Mouse (Mus musculus): Measurements from ENCODE around the gene Fbxw11.
"Not testable (repeated sequence)": the region's sequence is repeated elsewhere in the genome, so short reads cannot be mapped to it uniquely, and the experiment has no call there.

Fbxw11 gene

DNA sequence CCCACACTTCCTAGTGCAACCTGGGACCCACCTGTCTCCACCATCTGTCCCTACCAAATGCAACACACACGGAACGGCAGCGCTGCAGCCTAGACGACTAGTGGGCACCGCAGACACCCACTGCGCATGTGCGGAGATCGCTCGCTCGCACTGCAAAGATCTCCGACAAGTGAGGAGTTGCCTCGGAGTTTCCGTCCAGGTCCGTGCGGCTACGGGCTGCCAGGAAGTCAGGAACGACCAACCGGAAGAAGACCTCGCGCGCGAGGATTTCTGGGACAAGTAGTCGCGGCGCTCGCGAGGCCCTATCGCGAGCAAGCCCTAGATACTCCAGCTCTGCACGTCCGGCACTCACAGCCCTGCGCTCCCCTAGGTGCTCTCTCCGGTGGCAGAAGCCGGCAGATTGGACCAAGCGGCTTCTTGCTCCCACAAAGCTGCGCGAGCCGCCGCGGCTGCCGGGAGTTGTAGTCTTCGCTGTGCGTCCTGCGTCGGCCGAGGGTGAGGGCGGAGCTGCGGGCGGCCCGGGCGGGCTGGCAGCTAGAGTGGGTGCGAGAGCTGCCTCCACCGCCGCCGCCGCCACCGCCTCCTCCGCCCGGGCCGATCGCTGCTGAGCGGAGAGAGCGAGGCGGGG is at the start of gene Fbxw11:
Fbxw11 (plus strand) TSS at position 476 of the 628 bp plus-strand sequence.
- peak; percentile 97 for DNase-seq (ENCODE audit: low read depth, low spot score)

DNA sequence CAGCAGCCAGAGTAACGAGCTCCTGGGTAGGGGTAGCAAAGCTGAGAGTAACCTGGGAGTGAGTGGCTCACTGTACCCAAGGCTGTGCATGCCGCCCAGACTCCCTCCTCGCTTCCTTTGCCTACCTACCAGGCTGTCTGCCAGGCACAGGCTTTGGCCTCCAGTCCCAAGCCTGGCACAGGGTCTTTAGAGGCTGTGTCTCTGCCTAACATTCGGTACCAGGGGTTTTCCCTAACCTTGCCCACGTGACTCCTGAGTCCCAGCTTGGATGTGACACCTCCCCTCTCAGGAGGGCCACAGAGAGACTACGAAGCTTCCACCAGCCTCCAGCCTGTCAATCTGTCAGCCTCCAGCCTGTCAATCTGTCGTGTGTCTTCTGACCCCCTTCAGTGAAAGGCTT is 49.4 kb upstream of the Fbxw11 start:
- DNase-seq (ENCODE audit: low read depth, low spot score) = no peak

- DNase-seq (ENCODE audit: low read depth, low spot score) = no peak
Measured at GRCm38 (mm10) chr11:32594122-32594521, 48.4 kb upstream of the Fbxw11 start.

DNA sequence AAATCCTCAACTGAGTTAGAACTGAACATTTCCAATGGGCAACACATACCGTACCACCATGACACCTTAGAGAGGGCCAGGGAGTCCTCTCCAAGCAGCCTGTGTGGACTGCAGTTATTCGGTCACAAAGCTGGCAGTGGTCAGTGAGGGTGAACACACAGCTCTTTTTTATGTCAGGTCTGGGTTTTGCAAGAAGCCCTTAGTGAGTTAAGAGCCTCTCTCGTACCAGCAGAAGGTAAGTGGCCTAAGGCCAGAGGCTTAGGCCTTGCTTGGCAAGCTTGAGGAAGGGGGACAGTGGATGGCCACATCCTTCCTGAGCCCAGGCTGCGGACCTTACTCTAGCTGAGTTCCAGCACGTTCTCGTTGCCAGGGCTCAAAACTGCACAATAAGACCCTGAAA is 42.2 kb upstream of the Fbxw11 start:
- DNase-seq (ENCODE audit: low read depth, low spot score) = no peak

DNA sequence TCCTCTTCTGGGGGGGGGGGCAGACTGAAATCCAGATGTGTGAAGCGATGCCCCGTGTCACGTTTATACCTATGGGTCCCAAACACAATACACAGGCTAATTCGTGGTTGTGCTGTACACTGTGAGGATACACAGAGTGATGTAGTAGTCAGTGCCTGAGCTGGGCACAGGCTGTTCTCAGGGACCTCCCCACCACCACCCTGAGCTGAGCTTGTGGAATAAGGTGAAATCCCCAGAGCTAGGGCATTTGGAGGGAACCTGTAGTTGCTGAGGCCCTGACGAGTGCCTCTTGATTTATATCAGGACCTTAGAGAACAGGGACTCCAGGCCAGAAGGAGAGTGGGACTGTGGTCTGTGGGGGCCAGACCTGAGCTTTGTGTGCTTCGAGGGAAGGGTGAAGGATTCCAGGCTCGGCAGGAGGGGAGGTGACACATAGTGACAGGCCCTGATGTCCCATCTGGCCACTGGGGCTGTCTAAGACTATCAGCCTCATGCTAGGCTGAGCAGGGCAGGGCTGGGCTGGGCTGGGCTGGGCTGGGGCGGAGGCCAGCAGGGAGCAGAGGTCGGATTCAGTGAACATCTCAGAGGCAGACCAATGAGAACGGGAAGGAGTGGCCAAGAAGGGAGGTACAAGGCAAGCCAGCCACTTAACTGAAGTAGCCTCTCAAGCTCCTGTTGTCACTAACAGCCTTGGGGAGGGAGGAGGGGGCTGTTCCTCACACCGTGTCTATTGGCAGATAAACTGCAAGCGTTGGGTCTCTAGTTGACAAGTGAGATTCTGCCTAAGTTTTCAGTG is 40.8 kb upstream of the Fbxw11 start:
- no peak for DNase-seq (ENCODE audit: low read depth, low spot score)

DNA sequence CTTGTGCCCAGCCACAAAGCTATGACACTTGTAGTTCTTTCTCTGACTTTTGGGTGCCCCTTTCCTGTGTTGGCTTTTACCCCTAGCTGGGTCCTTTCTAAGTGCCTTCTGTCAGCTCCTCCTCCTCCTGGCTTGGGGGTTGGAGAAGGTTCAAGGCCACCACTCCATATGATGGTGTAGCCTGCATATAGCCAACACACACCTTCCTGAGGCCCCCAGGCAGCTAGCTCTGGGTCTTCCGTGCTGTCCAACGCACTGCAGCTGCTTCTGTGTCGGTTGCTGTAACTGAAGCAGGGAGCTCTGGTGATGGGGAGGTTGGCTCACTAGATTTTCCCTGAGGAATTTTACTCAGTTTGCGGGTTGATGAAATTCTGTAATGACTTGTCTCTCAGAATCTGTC is 37.9 kb upstream of the Fbxw11 start:
- no peak for DNase-seq (ENCODE audit: low read depth, low spot score)

- DNase-seq (ENCODE audit: low read depth, low spot score) = no peak
Measured at GRCm38 (mm10) chr11:32605131-32605860, 37.2 kb upstream of the Fbxw11 start.

DNA sequence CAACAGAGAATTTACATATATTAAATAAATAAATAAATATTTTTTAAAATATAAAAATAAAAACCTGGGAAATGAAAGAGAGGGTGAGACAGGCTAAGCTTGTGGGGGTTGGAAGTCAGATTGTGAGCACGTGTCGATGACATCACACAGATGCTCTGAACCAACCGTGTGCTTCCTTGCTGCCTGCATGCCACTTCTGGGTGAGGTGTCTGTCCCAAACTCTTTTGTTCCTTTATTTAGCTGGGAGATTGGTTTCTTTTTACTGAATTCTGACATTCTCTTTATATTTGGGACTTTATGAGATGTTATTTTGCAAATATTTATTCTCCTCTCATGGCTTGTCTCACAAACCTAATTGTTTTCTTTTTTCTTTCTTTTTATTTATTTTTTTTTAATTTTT is 36.6 kb upstream of the Fbxw11 start:
- no peak for DNase-seq (ENCODE audit: low read depth, low spot score)

DNA sequence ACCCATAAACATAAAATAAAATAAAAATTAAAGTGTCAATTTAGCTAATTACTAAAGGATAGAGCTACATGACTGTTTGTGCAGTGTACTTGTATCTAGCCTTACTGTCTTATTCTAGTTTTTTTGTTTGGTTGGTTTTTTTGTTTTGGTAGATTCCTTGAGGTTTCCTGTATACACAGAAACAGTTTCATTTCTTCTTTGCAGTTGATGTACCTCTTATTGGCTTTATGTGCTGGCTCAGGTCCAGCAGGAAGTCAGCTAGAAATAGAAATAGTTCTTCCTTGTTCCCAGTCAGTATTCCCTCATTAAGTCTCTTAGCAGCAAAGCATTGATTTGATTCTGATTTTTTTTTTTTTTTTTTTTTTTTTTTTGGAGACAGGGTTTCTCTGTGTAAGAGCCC is 35.2 kb upstream of the Fbxw11 start:
- no peak for DNase-seq (ENCODE audit: low read depth, low spot score)

DNA sequence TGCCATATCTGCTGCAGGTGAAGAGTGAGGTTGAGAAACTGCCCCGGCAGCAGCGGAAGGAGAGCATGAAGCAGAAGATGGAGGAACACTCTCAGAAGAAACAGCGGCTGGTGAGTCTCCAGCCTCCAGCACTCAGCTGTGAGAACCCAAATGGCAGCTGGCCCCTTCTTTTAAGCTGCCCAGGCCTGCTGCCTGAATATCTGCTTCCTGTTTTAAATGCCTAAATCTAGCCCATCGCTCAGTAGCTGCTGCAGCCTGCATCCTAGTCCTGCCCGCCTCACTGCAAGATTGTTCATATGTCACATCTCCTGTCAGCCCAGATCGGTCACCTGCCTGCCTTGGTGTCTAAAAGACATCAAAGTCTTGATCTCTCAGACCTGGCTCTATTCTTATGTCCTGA is 31.9 kb upstream of the Fbxw11 start:
- no peak for DNase-seq (ENCODE audit: low read depth, low spot score)

GRCm38 (mm10) chr11:32612304-32612703 is 30.2 kb upstream of the Fbxw11 start:
- DNase-seq (ENCODE audit: low read depth, low spot score) = no peak

DNA sequence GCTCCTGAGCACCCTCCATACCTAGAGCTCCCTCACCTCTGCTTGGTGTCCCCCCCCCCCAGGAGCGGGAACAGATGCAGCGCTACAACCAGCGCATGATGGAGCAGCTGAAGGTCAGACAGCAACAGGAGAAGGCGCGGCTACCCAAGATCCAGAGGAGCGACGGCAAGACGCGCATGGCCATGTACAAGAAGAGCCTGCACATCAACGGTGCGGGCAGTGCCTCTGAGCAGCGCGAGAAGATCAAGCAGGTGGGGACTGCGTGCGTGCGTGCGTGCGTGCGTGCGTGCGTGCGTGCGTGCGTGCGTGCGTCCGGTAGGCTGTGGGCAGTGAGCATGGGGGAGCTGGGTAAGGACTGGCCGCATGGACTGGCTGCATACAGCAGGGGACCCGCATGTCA is 28.1 kb upstream of the Fbxw11 start:
- DNase-seq (ENCODE audit: low read depth, low spot score) = no peak

DNA sequence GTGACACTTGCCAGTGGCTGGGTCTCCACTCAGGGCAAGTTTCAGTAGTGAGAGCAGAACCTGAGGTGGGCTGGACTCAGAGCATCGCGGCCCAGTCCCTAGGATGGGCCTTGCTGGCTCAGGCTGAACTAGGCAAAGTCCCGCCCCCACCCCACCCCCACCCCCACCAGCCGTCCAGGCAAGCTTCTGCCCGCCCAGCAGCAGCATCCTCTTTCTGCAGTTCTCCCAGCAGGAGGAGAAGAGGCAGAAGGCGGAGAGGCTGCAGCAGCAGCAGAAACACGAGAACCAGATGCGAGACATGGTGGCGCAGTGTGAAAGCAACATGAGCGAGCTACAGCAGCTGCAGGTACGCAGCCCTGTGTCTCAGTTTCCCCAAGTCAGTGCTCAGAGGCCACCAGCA is 27.0 kb upstream of the Fbxw11 start:
- DNase-seq (ENCODE audit: low read depth, low spot score) = no peak

GRCm38 (mm10) chr11:32616091-32616490 is 26.4 kb upstream of the Fbxw11 start:
- no peak for DNase-seq (ENCODE audit: low read depth, low spot score)

GRCm38 (mm10) chr11:32618036-32618435 is 24.5 kb upstream of the Fbxw11 start:
- no peak for DNase-seq (ENCODE audit: low read depth, low spot score)

- not testable (repeated sequence) for DNase-seq (ENCODE audit: low read depth, low spot score)
Measured at GRCm38 (mm10) chr11:32618641-32619040, 23.9 kb upstream of the Fbxw11 start.

DNA sequence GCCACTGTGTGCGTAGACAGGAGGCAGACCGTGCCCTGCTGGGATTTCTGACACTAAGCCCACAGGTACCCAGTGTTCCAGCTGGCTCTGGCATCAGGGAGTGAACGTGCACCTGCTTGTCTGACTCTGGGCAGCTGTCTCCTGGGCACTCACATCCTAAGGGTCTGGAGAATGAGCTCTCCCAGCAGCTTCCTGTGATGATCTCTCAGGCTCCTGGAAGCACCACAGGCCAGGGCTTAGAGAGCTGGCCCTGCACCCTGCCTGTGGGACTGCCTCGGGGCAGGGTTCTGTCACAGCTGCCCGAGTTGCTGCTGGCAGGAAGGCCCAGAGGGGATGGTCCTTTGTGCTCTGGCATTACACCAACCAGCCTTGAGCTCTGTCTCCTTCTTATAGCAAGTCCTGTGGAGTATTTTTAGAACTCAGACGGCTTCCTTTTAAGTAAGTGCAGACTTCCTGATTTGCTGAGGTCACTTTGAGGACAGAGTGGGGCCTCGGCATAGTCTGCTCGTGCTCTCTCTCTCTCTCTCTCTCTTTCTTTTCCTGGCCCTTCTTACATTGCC is 23.2 kb upstream of the Fbxw11 start:
- no peak for DNase-seq (ENCODE audit: low read depth, low spot score)

- no peak for DNase-seq (ENCODE audit: low read depth, low spot score)
Measured at GRCm38 (mm10) chr11:32619866-32620456, 22.6 kb upstream of the Fbxw11 start.

GRCm38 (mm10) chr11:32621831-32622478 is 20.6 kb upstream of the Fbxw11 start:
- DNase-seq (ENCODE audit: low read depth, low spot score) = no peak

GRCm38 (mm10) chr11:32622479-32623190 is 19.9 kb upstream of the Fbxw11 start:
- no peak for DNase-seq (ENCODE audit: low read depth, low spot score)

DNA sequence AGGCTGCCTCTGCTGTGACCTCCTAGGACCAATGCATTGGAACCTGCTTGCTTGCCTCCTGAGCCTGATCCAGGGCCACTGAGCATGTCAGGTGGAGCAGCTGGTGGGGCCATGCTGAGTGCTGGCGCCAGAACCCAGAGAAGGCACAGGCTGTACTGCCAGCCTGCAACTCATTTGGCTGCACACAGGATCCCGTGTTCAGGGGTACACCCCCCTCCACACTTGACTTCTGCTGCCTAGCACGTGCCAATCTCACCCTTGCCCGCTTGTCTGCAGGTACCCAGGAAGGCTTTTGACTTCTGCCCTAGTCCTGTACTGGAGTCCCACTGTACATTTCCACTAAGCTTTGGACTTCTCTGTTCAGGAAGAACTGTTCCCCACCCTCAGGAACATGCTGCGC is 19.3 kb upstream of the Fbxw11 start:
- DNase-seq (ENCODE audit: low read depth, low spot score) = no peak

Measured in CD4-positive helper T cell, adult 2 months (primary cell).